Mouse (Mus musculus): Measurements from ENCODE around the gene 4930432M17Rik. TPM values are rescaled to one million over a fixed set of nuclear protein-coding genes. Genes with fewer than 3 reads are reported as not detected.

The 4930432M17Rik gene
- not detected for polyA plus RNA-seq (2017; shearing (Covaris generic))

DNA sequence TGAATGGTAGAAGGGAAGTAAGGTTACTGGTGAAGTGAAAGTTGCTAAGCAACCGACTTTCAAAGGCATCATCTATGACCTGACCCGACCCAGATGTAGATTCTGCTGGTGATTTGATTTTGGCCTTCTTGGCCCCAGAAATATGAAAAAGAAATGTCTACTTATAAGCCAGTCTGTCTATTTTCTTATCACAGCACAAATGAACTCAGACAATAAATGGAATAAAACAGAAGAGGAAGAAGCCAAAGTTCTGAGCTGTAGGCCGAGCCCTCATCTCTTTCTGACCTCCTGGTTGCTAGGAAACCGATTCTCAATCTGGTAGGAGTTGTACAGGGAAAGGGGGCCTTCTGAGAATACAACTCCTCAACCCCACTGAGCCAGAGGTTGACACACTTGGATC, at the start of gene 4930432M17Rik:
TSS of gene 4930432M17Rik (plus strand) at position 301 of the 400 bp plus-strand sequence.

DNA sequence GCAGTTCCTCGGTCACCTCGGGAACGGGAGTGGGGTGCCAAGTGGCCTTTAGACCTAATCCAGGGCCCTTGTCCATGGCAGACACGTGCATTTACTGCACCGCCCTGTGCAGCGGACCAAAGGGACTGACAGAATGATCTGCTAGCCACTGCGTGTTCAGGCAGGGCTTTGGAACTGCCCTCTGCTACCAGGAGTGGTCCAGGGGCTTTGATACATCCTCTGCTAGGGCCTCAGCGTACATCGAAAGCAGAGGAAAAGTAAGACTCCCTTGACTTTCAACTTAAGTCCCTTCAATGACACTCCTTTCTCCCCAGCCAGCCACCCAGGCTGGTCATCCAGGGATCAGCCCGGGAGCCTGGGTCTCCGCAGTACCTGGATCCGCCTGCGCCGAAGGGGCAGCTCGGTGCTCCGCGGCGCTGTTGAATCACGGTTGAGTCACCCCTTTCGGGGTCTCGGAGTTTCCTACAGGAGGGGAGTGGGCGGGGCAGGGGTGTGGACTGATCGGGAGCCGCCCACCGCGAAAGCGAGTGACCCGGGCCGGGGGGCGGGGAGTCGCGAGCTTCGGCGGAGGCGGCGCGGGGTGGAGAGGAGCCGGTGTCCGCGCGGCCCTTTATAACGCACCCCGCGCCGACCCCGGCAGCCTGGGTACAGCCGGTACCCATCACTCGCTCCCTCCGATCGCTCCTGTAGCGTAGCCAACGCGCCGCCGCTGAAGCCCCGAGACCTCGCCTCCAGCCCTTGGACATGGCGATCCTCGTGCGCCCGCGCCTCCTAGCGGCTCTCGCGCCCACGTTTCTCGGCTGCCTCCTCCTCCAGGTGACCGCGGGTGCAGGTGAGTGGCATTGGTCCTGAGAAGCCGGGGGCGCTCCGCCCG, 52.6 kb downstream of the 4930432M17Rik start, which contains the start of gene F3:
TSS of gene F3 (plus strand) at position 567 of the 874 bp plus-strand sequence.

Other genes with a start within 250 kb of the 4930432M17Rik start
- gene Cnn3, start 244.3 kb upstream of the 4930432M17Rik start, polyA plus RNA-seq (2017; shearing (Covaris generic)) = 8.1 TPM
- not detected for gene Slc44a3, start 138.4 kb upstream of the 4930432M17Rik start, polyA plus RNA-seq (2017; shearing (Covaris generic))
- gene F3, start 52.8 kb downstream of the 4930432M17Rik start, polyA plus RNA-seq (2017; shearing (Covaris generic)) = not detected
- 14.4 TPM for gene Abcd3, start 144.5 kb downstream of the 4930432M17Rik start, polyA plus RNA-seq (2017; shearing (Covaris generic))

Measured in activated CD4-positive, CD25-positive, alpha-beta regulatory T cell, adult 9 weeks (primary cell).